Mouse (Mus musculus): Measurements from ENCODE around the gene Fzd4.

Gene Fzd4

GRCm38 (mm10) chr7:89401136-89401858, 2.9 kb upstream of the Fzd4 start:
- DNase-seq (ENCODE audit: low spot score in 2 of 2): no peak

- no peak for DNase-seq (ENCODE audit: low spot score in 2 of 2)
Observed at GRCm38 (mm10) chr7:89401936-89402335, 2.2 kb upstream of the Fzd4 start.

- DNase-seq (ENCODE audit: low spot score in 2 of 2): peak; percentile 23 to 27
Observed at GRCm38 (mm10) chr7:89403053-89403972, 842 bp upstream of the Fzd4 start.

GRCm38 (mm10) chr7:89404734-89405440, 732 bp downstream of the Fzd4 start:
- DNase-seq (ENCODE audit: low spot score in 2 of 2): no peak

GRCm38 (mm10) chr7:89406011-89406410, 1.9 kb downstream of the Fzd4 start:
- no peak for DNase-seq (ENCODE audit: low spot score in 2 of 2)

GRCm38 (mm10) chr7:89407006-89407940, 3.1 kb downstream of the Fzd4 start:
- no peak for DNase-seq (ENCODE audit: low spot score in 2 of 2)

GRCm38 (mm10) chr7:89410294-89410693, 6.1 kb downstream of the Fzd4 start:
- no peak for DNase-seq (ENCODE audit: low spot score in 2 of 2)

GRCm38 (mm10) chr7:89411346-89411745, 7.2 kb downstream of the Fzd4 start:
- DNase-seq (ENCODE audit: low spot score in 2 of 2): no peak

GRCm38 (mm10) chr7:89412094-89412493, 7.9 kb downstream of the Fzd4 start:
- no peak for DNase-seq (ENCODE audit: low spot score in 2 of 2)

GRCm38 (mm10) chr7:89416027-89416426, 11.9 kb downstream of the Fzd4 start:
- DNase-seq (ENCODE audit: low spot score in 2 of 2): no peak

- DNase-seq (ENCODE audit: low spot score in 2 of 2): no peak
Observed at GRCm38 (mm10) chr7:89417707-89418106, 13.6 kb downstream of the Fzd4 start.

GRCm38 (mm10) chr7:89418127-89418653, 14.0 kb downstream of the Fzd4 start:
- no peak for DNase-seq (ENCODE audit: low spot score in 2 of 2)

GRCm38 (mm10) chr7:89418917-89419679, 14.9 kb downstream of the Fzd4 start:
- no peak for DNase-seq (ENCODE audit: low spot score in 2 of 2)

- DNase-seq (ENCODE audit: low spot score in 2 of 2): no peak
Observed at GRCm38 (mm10) chr7:89421294-89421693, 17.1 kb downstream of the Fzd4 start.

GRCm38 (mm10) chr7:89422650-89423049, 18.5 kb downstream of the Fzd4 start:
- no peak for DNase-seq (ENCODE audit: low spot score in 2 of 2)

- no peak for DNase-seq (ENCODE audit: low spot score in 2 of 2)
Observed at GRCm38 (mm10) chr7:89423194-89423593, 19.0 kb downstream of the Fzd4 start.

GRCm38 (mm10) chr7:89423688-89424255, 19.6 kb downstream of the Fzd4 start:
- no peak for DNase-seq (ENCODE audit: low spot score in 2 of 2)

GRCm38 (mm10) chr7:89424659-89425058, 20.5 kb downstream of the Fzd4 start:
- DNase-seq (ENCODE audit: low spot score in 2 of 2): no peak

- no peak for DNase-seq (ENCODE audit: low spot score in 2 of 2)
Observed at GRCm38 (mm10) chr7:89425803-89426725, 21.9 kb downstream of the Fzd4 start.

Measured in spleen, postnatal 36 days (tissue).